Mouse (Mus musculus) MN1 (cell line): ENCODE results near the gene Gm867.

Experiments used
- DNase-seq: peaks from one replicate; pipeline ENCODE4 v3.0.0-alpha.2; 2016; ENCODE audit warnings: low spot score

The Gm867 gene

GRCm38 (mm10) chr10:75897373-75897772, 43.1 kb downstream of the Gm867 start:
- peak; percentile 56 for DNase-seq

GRCm38 (mm10) chr10:75896208-75896607, 44.3 kb downstream of the Gm867 start:
- no peak for DNase-seq

GRCm38 (mm10) chr10:75895730-75896129, 44.7 kb downstream of the Gm867 start:
- DNase-seq: no peak

GRCm38 (mm10) chr10:75894601-75895000, 45.9 kb downstream of the Gm867 start:
- DNase-seq: no peak

- no peak for DNase-seq
Measured at GRCm38 (mm10) chr10:75893089-75893750, 47.3 kb downstream of the Gm867 start, which contains the start of gene Derl3. TSS of gene Derl3 (plus strand) at chr10:75893413.

GRCm38 (mm10) chr10:75889406-75890153, 50.9 kb downstream of the Gm867 start:
- DNase-seq: peak; percentile 74
